In genomic region chr15:77888286-77888685, GRCm38 (mm10) we compare ENCODE assay signal across 16 mouse cellular contexts. TPM values are rescaled to one million over a fixed set of nuclear protein-coding genes. Genes with fewer than 3 reads are reported as not detected.
DNase-seq lines count a peak whose midpoint lies in the region; ATAC-seq and TF ChIP-seq lines count a peak whose summit lies in the region.
"Had no signal": no experiment of that assay in that cellular context is flagged by ENCODE, and none has a peak within 500 bp of the region (broad histone marks: within the 10 kb centered on the region; RNA-seq: fewer than 3 reads in every experiment).

No protein-coding gene starts in this region.

- TF ChIP-seq POLR2A in heart, adult 2 months (IDR thresholded peaks at IDR 0.05; ENCODE audit: insufficient read depth, low read depth, low read length): no peak

- H3K79me2 ChIP-seq in heart, adult 2 months (replicated peaks; ENCODE audit: control insufficient read depth, insufficient read depth, low read length): no peaks in the 10 kb centered on the region

- DNase-seq in heart, adult 11 months: peak; percentile 88
- DNase-seq in heart, adult 2 months: no peak
- peak; percentile 22 for DNase-seq in adipocyte (ENCODE audit: low spot score)
- DNase-seq in lung, postnatal 10 days: peak; percentile 57
- DNase-seq in right cerebral cortex, postnatal 14 days: no peak
- DNase-seq in forebrain, postnatal 0 days: no peak
- DNase-seq: cerebellum, adult 2 months; kidney, adult 11 months; liver; thymus, adult 2 months had no signal

- no peak for TF ChIP-seq CTCF in heart, adult 2 months (IDR thresholded peaks at IDR 0.05)
- no peak for TF ChIP-seq CTCF in E14TG2a.4 (conservative IDR thresholded peaks at IDR 0.05; ENCODE audit: low read length)
- TF ChIP-seq CTCF in forebrain, postnatal 0 days (IDR thresholded peaks at IDR 0.05; ENCODE audit: low read depth): no peak

- H3K4me3 ChIP-seq in heart, adult 2 months: no peak overlapping the region
- 0 out of 2 replicates have a peak overlapping the region, but pooled peaks have one; percentile 20 for H3K4me3 ChIP-seq in E14TG2a.4 (replicated peaks; ENCODE audit: low read length)
- no peak overlapping the region for H3K4me3 ChIP-seq in forebrain, postnatal 0 days (ENCODE audit: low read depth, low read length)
- H3K4me3 ChIP-seq: lung, embryonic 15.5 days; midbrain, embryonic 15.5 days; neural tube, embryonic 13.5 days had no signal

- no peak overlapping the region for H3K9ac ChIP-seq in heart, adult 2 months (ENCODE audit: low read depth, low read length)
- no peak overlapping the region for H3K9ac ChIP-seq in forebrain, postnatal 0 days
- H3K9ac ChIP-seq: lung, embryonic 15.5 days; midbrain, embryonic 15.5 days; neural tube, embryonic 13.5 days had no signal

- WGBS in heart, adult 2 months: 56% methylated on average over 7 of the region's 7 CpGs
- 66% methylated on average over 7 of the region's 7 CpGs for WGBS in forebrain, postnatal 0 days

- no peaks in the 10 kb centered on the region for H3K27me3 ChIP-seq in heart, adult 2 months (ENCODE audit: control insufficient read depth, insufficient read depth, low read length)
- H3K27me3 ChIP-seq in E14TG2a.4 (ENCODE audit: insufficient read depth, low read length): no peaks in the 10 kb centered on the region
- no peaks in the 10 kb centered on the region for H3K27me3 ChIP-seq in forebrain, postnatal 0 days (ENCODE audit: insufficient read depth, low read length)
- H3K27me3 ChIP-seq: CH12.LX; lung, embryonic 15.5 days; midbrain, embryonic 15.5 days; neural tube, embryonic 13.5 days had no signal

- intact Hi-C loops in heart, adult 2 months (cut with DNase I): no loop called here

- no peaks in the 10 kb centered on the region for H3K36me3 ChIP-seq in heart, adult 2 months (ENCODE audit: control insufficient read depth, insufficient read depth, low read length)
- no peaks in the 10 kb centered on the region for H3K36me3 ChIP-seq in E14TG2a.4 (ENCODE audit: insufficient read depth, low read length)
- H3K36me3 ChIP-seq in forebrain, postnatal 0 days (ENCODE audit: insufficient read depth): no peaks in the 10 kb centered on the region
- H3K36me3 ChIP-seq: lung, embryonic 15.5 days; midbrain, embryonic 15.5 days; neural tube, embryonic 13.5 days had no signal

- no peaks in the 10 kb centered on the region for H3K9me3 ChIP-seq in E14TG2a.4 (ENCODE audit: low read length)
- no peaks in the 10 kb centered on the region for H3K9me3 ChIP-seq in forebrain, postnatal 0 days (ENCODE audit: low read length)
- H3K9me3 ChIP-seq: lung, embryonic 15.5 days; midbrain, embryonic 15.5 days; neural tube, embryonic 13.5 days had no signal

- H3K4me1 ChIP-seq in heart, adult 2 months (ENCODE audit: control insufficient read depth, insufficient read depth, low read length): no peaks in the 10 kb centered on the region
- H3K4me1 ChIP-seq in E14TG2a.4 (replicated peaks; ENCODE audit: low read depth, low read length): peaks cover 94% of the 10 kb centered on the region
- no peaks in the 10 kb centered on the region for H3K4me1 ChIP-seq in forebrain, postnatal 0 days (ENCODE audit: insufficient read depth)
- H3K4me1 ChIP-seq: midbrain, embryonic 15.5 days had no signal

- H3K27ac ChIP-seq in heart, adult 2 months: no peak overlapping the region
- H3K27ac ChIP-seq in forebrain, postnatal 0 days (ENCODE audit: low read depth, low read length): no peak overlapping the region
- H3K27ac ChIP-seq: lung, embryonic 15.5 days; midbrain, embryonic 15.5 days; neural tube, embryonic 13.5 days had no signal

- no peak for ATAC-seq in forebrain, postnatal 0 days
- ATAC-seq: midbrain, embryonic 15.5 days had no signal

- H3K4me2 ChIP-seq in forebrain, postnatal 0 days (ENCODE audit: low read depth): no peak overlapping the region
- H3K4me2 ChIP-seq: heart, embryonic 11.5 days; lung, embryonic 15.5 days; midbrain, embryonic 15.5 days; neural tube, embryonic 13.5 days had no signal

- TF ChIP-seq EP300 in heart, adult 2 months (IDR thresholded peaks at IDR 0.05; ENCODE audit: insufficient read depth, low read depth, low read length): no peak

RNA-seq across cellular contexts. Expression of gene Txn2, which starts 40.5 kb away (rescaled TPM):
- total RNA-seq in heart, adult 2 months (2021): 100 to 1,000 TPM; 260 to 299 TPM
- polyA plus RNA-seq in heart, adult 2 months (2012; rRNA removed): 403 and 411 TPM in 2 replicates
- total RNA-seq in forebrain, postnatal 0 days (2014; rRNA removed): 35.8 and 36.5 TPM in 2 replicates
- 200 and 227 TPM in 2 replicates for polyA plus RNA-seq in forebrain, postnatal 0 days (2015; fragmentation: Nextera tagmentation; extraction: Ambion mirVana)

RNA-seq across cellular contexts. Expression of gene Myh9, which starts 46.3 kb away (rescaled TPM):
- total RNA-seq in heart, adult 2 months (2021): 100 to 1,000 TPM in 1 of 2 experiments, 10 to 100 TPM in 1; 88.3 to 111 TPM
- 30.4 and 46.8 TPM in 2 replicates for polyA plus RNA-seq in heart, adult 2 months (2012; rRNA removed)
- 26.4 and 35.2 TPM in 2 replicates for total RNA-seq in forebrain, postnatal 0 days (2014; rRNA removed)
- polyA plus RNA-seq in forebrain, postnatal 0 days (2015; fragmentation: Nextera tagmentation; extraction: Ambion mirVana): 5.8 and 7.2 TPM in 2 replicates

Comparison
In these comparisons a context has a peak if more than half of its experiments do, and no peak if none do; other contexts are left out.
1. DNase-seq: peak in heart, adult 11 months (single experiment), adipocyte (single experiment) and lung, postnatal 10 days (single experiment); none in heart, adult 2 months (0 of 2), right cerebral cortex, postnatal 14 days (single experiment) and forebrain, postnatal 0 days (single experiment).